Mouse (Mus musculus) E14TG2a.4 (cell line): ENCODE measurements around the gene Cep170b.

Experiments used
- H3K27me3 ChIP-seq: 2 replicates; pipeline ENCODE4 v1.6.1; 2014; ENCODE audit warnings: low read length, control low read depth; ENCODE audit not compliant: insufficient read depth
- H3K36me3 ChIP-seq: 2 replicates; pipeline ENCODE4 v1.6.1; 2014; ENCODE audit warnings: low read length, control low read depth; ENCODE audit not compliant: insufficient read depth
- H3K4me1 ChIP-seq: replicated peaks from 2 replicates; pipeline ENCODE4 v1.6.1; 2014; ENCODE audit warnings: low read depth, low read length, control low read depth
- H3K4me3 ChIP-seq: replicated peaks from 2 replicates; pipeline ENCODE4 v1.5.1; 2014; ENCODE audit warnings: mild to moderate bottlenecking, low read length
- H3K9me3 ChIP-seq: 2 replicates; pipeline ENCODE4 v1.6.1; 2014; ENCODE audit warnings: low read length, control low read depth
- CTCF ChIP-seq: conservative IDR thresholded peaks from 2 replicates; pipeline ENCODE4 v1.5.1; 2014; ENCODE audit warnings: low read length
- NANOG ChIP-seq: IDR thresholded peaks from 2 replicates; pipeline ENCODE4 v1.6.1; 2014; ENCODE audit warnings: borderline replicate concordance, low read length, mixed read lengths
- POU5F1 ChIP-seq: IDR thresholded peaks from 2 replicates; pipeline ENCODE4 v1.6.1; 2014; ENCODE audit warnings: low read length, borderline replicate concordance

Gene Cep170b

GRCm38 (mm10) chr12:112761411-112761810 lies 41.2 kb downstream of the Cep170b start:
- peaks cover 9% of the 10 kb centered on the region; the same call in 1 of the 2 replicates for H3K27me3 ChIP-seq
- H3K9me3 ChIP-seq: 0 out of 2 replicates have a peak, but pooled peaks cover 6% of the 10 kb centered on the region
- H3K4me3 ChIP-seq: no peak overlapping the region
- peaks cover 17% of the 10 kb centered on the region for H3K4me1 ChIP-seq
- no peaks in the 10 kb centered on the region for H3K36me3 ChIP-seq
- TF ChIP-seq NANOG (no peak), POU5F1 (no peak), CTCF (no peak)

GRCm38 (mm10) chr12:112762018-112762417 lies 41.8 kb downstream of the Cep170b start:
- TF ChIP-seq CTCF (no peak), NANOG (no peak), POU5F1 (no peak)
- peaks cover 12% of the 10 kb centered on the region for H3K4me1 ChIP-seq
- H3K9me3 ChIP-seq: 0 out of 2 replicates have a peak, but pooled peaks cover 6% of the 10 kb centered on the region
- no peaks in the 10 kb centered on the region for H3K36me3 ChIP-seq
- H3K4me3 ChIP-seq: no peak overlapping the region
- H3K27me3 ChIP-seq: peaks cover 9% of the 10 kb centered on the region; the same call in 1 of the 2 replicates

GRCm38 (mm10) chr12:112763176-112763575 lies 42.9 kb downstream of the Cep170b start:
- H3K27me3 ChIP-seq: peaks cover 9% of the 10 kb centered on the region; the same call in 1 of the 2 replicates
- H3K4me3 ChIP-seq: no peak overlapping the region
- TF ChIP-seq POU5F1: no peak
- TF ChIP-seq CTCF: no peak
- H3K4me1 ChIP-seq: peaks cover 12% of the 10 kb centered on the region
- no peaks in the 10 kb centered on the region for H3K36me3 ChIP-seq
- 0 out of 2 replicates have a peak, but pooled peaks cover 6% of the 10 kb centered on the region for H3K9me3 ChIP-seq

GRCm38 (mm10) chr12:112764141-112764540 lies 43.9 kb downstream of the Cep170b start:
- Histone ChIP-seq H3K27me3 (peaks cover 9% of the 10 kb centered on the region; the same call in 1 of the 2 replicates), H3K4me1 (peaks cover 12% of the 10 kb centered on the region), H3K4me3 (no peak overlapping the region), H3K9me3 (0 out of 2 replicates have a peak, but pooled peaks cover 6% of the 10 kb centered on the region), H3K36me3 (no peaks in the 10 kb centered on the region)
- no peak for TF ChIP-seq POU5F1
- TF ChIP-seq CTCF: no peak

- H3K4me3 ChIP-seq: no peak overlapping the region
- H3K4me1 ChIP-seq: peaks cover 12% of the 10 kb centered on the region
- no peaks in the 10 kb centered on the region for H3K36me3 ChIP-seq
- TF ChIP-seq CTCF (no peak), POU5F1 (no peak), NANOG (no peak)
- H3K27me3 ChIP-seq: peaks cover 9% of the 10 kb centered on the region; the same call in 1 of the 2 replicates
- no peaks in the 10 kb centered on the region for H3K9me3 ChIP-seq
These were observed 44.7 kb downstream of the Cep170b start for GRCm38 (mm10) chr12:112764991-112765390.

- TF ChIP-seq CTCF (no peak), POU5F1 (no peak), NANOG (no peak)
- H3K36me3 ChIP-seq: no peaks in the 10 kb centered on the region
- no peak overlapping the region for H3K4me3 ChIP-seq
- peaks cover 9% of the 10 kb centered on the region; the same call in 1 of the 2 replicates for H3K27me3 ChIP-seq
- no peaks in the 10 kb centered on the region for H3K9me3 ChIP-seq
- 0 out of 2 replicates have a peak, but pooled peaks cover 2% of the 10 kb centered on the region for H3K4me1 ChIP-seq
These were observed 46.3 kb downstream of the Cep170b start for GRCm38 (mm10) chr12:112766586-112766985.

GRCm38 (mm10) chr12:112767036-112767890 lies 47.0 kb downstream of the Cep170b start:
- TF ChIP-seq NANOG (no peak), CTCF (no peak), POU5F1 (no peak)
- Histone ChIP-seq H3K4me1 (peaks cover 8% of the 10 kb centered on the region), H3K4me3 (no peak overlapping the region), H3K27me3 (peaks cover 9% of the 10 kb centered on the region; the same call in 1 of the 2 replicates), H3K9me3 (no peaks in the 10 kb centered on the region), H3K36me3 (no peaks in the 10 kb centered on the region)

- Histone ChIP-seq H3K27me3 (peaks cover 9% of the 10 kb centered on the region; the same call in 1 of the 2 replicates), H3K4me3 (no peak overlapping the region), H3K36me3 (no peaks in the 10 kb centered on the region), H3K9me3 (no peaks in the 10 kb centered on the region), H3K4me1 (peaks cover 15% of the 10 kb centered on the region)
- TF ChIP-seq NANOG: no peak
- TF ChIP-seq CTCF: no peak
- no peak for TF ChIP-seq POU5F1
These were observed 47.9 kb downstream of the Cep170b start for GRCm38 (mm10) chr12:112768166-112768565.
